Mouse (Mus musculus): ENCODE results near the gene Cdc42bpb. TPM values are rescaled to one million over a fixed set of nuclear protein-coding genes. Genes with fewer than 3 reads are reported as not detected.

The Cdc42bpb gene
- total and polyA plus RNA-seq, 3 experiments = 16.7 to 29.7 (median 25.4) TPM

GRCm38 (mm10) chr12:111276371-111276770, 101.1 kb downstream of the Cdc42bpb start:
- peaks cover 0 to 3% of the 10 kb centered on the region in 2 experiments; a peak in 1 of 4 replicates for H3K4me1 ChIP-seq (ENCODE audit: control insufficient read depth in 1 of 2, insufficient read depth in 2 of 2)
- no peak overlapping the region for H3K4me3 ChIP-seq (replicated peaks in 1 of 3; ENCODE audit: low read depth in 2 of 3, low read length in 2 of 3, poor library complexity in 1 of 3)
- peaks cover 33 to 40% of the 10 kb centered on the region in 2 experiments for H3K36me3 ChIP-seq (replicated peaks in 1 of 2; ENCODE audit: control insufficient read depth in 1 of 2, insufficient read depth in 1 of 2, low read length in 1 of 2)
- H3K27me3 ChIP-seq (replicated peaks) = no peaks in the 10 kb centered on the region
- dilution Hi-C loops (cut with MboI; ENCODE audit: extremely low pct_ligation_motif_present, extremely low pct_unique_long_range_greater_than_20kb, low sequenced_read_pairs) (no loop called here), in situ Hi-C loops (cut with MboI; ENCODE audit: low pct_ligation_motif_present, low pct_unique_long_range_greater_than_20kb, low sequenced_read_pairs) (loop anchor here (10.0 kb wide), 1 partner anchor 138 kb away; the partner anchor contains the start of gene Exoc3l4)
- no peak overlapping the region for H3K4me2 ChIP-seq (ENCODE audit: insufficient read depth, low read depth, poor library complexity, severe bottlenecking)
- no peak for DNase-seq (ENCODE audit: extremely low read depth)
- H3K9ac ChIP-seq (ENCODE audit: insufficient read depth, low read depth) = no peak overlapping the region
- H3K9me3 ChIP-seq (replicated peaks; ENCODE audit: low read length) = peaks cover 13% of the 10 kb centered on the region
- no peak overlapping the region for H3K27ac ChIP-seq (ENCODE audit: insufficient read depth, low read depth)
- TF ChIP-seq UBTF (IDR thresholded peaks at IDR 0.05; ENCODE audit: low read depth, low read length) = no peak
- no peak for TF ChIP-seq PAX5 (IDR thresholded peaks at IDR 0.05; ENCODE audit: low read length)
- TF ChIP-seq CHD2 (IDR thresholded peaks at IDR 0.05; ENCODE audit: low read length) = no peak
- TF ChIP-seq USF1 (IDR thresholded peaks at IDR 0.05; ENCODE audit: low read depth, low read length) = no peak
- no peak for TF ChIP-seq MXI1 (IDR thresholded peaks at IDR 0.05; ENCODE audit: low read depth, low read length)
- TF ChIP-seq ZMIZ1 (IDR thresholded peaks at IDR 0.05; ENCODE audit: low read depth, low read length) = no peak
- TF ChIP-seq MAX (IDR thresholded peaks at IDR 0.05; ENCODE audit: low read length) = no peak
- TF ChIP-seq NELFE (IDR thresholded peaks at IDR 0.05; ENCODE audit: low read depth, low read length) = no peak
- TF ChIP-seq USF2 (conservative IDR thresholded peaks at IDR 0.05; ENCODE audit: low read depth, low read length) = no peak
- no peak for TF ChIP-seq GABPA (IDR thresholded peaks at IDR 0.05; ENCODE audit: insufficient replicate concordance, low read depth, low read length)
- TF ChIP-seq ETS1 (conservative IDR thresholded peaks at IDR 0.05; ENCODE audit: low read depth, low read length) = no peak
- no peak for TF ChIP-seq CTCF (conservative IDR thresholded peaks at IDR 0.05 in 1 of 2, IDR thresholded peaks at IDR 0.05 in 1 of 2; ENCODE audit: low read depth in 2 of 2, low read length in 2 of 2)
- TF ChIP-seq BHLHE40 (IDR thresholded peaks at IDR 0.05; ENCODE audit: low read depth, low read length) = no peak
- no peak for TF ChIP-seq ELF1 (IDR thresholded peaks at IDR 0.05; ENCODE audit: low read depth, low read length)
- no peaks in the 10 kb centered on the region for H3K79me2 ChIP-seq (replicated peaks; ENCODE audit: control insufficient read depth, extremely low read depth, insufficient read depth, poor library complexity, severe bottlenecking)

GRCm38 (mm10) chr12:111275150-111275841, 102.2 kb downstream of the Cdc42bpb start:
- no peak overlapping the region for H3K4me3 ChIP-seq (replicated peaks in 1 of 3; ENCODE audit: low read depth in 2 of 3, low read length in 2 of 3, poor library complexity in 1 of 3)
- H3K27ac ChIP-seq (ENCODE audit: insufficient read depth, low read depth) = no peak overlapping the region
- H3K9ac ChIP-seq (ENCODE audit: insufficient read depth, low read depth) = no peak overlapping the region
- H3K27me3 ChIP-seq (replicated peaks) = no peaks in the 10 kb centered on the region
- no peak for DNase-seq (ENCODE audit: extremely low read depth)
- in situ Hi-C loops (cut with MboI; ENCODE audit: low pct_ligation_motif_present, low pct_unique_long_range_greater_than_20kb, low sequenced_read_pairs) (loop anchor here (10.0 kb wide), 1 partner anchor 140 kb away; the partner anchor contains the start of gene Exoc3l4), dilution Hi-C loops (cut with MboI; ENCODE audit: extremely low pct_ligation_motif_present, extremely low pct_unique_long_range_greater_than_20kb, low sequenced_read_pairs) (no loop called here)
- H3K9me3 ChIP-seq (replicated peaks; ENCODE audit: low read length) = peaks cover 13% of the 10 kb centered on the region
- no peak overlapping the region for H3K4me2 ChIP-seq (ENCODE audit: insufficient read depth, low read depth, poor library complexity, severe bottlenecking)
- H3K4me1 ChIP-seq (ENCODE audit: control insufficient read depth in 1 of 2, insufficient read depth in 2 of 2) = peaks cover 0 to 3% of the 10 kb centered on the region in 2 experiments; a peak in 1 of 4 replicates
- H3K36me3 ChIP-seq (replicated peaks in 1 of 2; ENCODE audit: control insufficient read depth in 1 of 2, insufficient read depth in 1 of 2, low read length in 1 of 2) = peaks cover 33 to 46% of the 10 kb centered on the region in 2 experiments
- H3K79me2 ChIP-seq (replicated peaks; ENCODE audit: control insufficient read depth, extremely low read depth, insufficient read depth, poor library complexity, severe bottlenecking) = no peaks in the 10 kb centered on the region
- no peak for TF ChIP-seq TCF12 (IDR thresholded peaks at IDR 0.05; ENCODE audit: low read depth, low read length)
- TF ChIP-seq NRF1 (IDR thresholded peaks at IDR 0.05; ENCODE audit: low read depth, low read length) = no peak
- no peak for TF ChIP-seq RAD21 (IDR thresholded peaks at IDR 0.05; ENCODE audit: low read depth, low read length)
- no peak for TF ChIP-seq E2F4 (IDR thresholded peaks at IDR 0.05; ENCODE audit: insufficient replicate concordance, low read depth, low read length)
- TF ChIP-seq ELF1 (IDR thresholded peaks at IDR 0.05; ENCODE audit: low read depth, low read length) = no peak
- TF ChIP-seq JUN (IDR thresholded peaks at IDR 0.05; ENCODE audit: insufficient read depth, low read depth, low read length) = no peak
- TF ChIP-seq USF1 (IDR thresholded peaks at IDR 0.05; ENCODE audit: low read depth, low read length) = no peak
- no peak for TF ChIP-seq BHLHE40 (IDR thresholded peaks at IDR 0.05; ENCODE audit: low read depth, low read length)
- no peak for TF ChIP-seq ZKSCAN1 (IDR thresholded peaks at IDR 0.05; ENCODE audit: borderline replicate concordance, low read depth, low read length)
- no peak for TF ChIP-seq UBTF (IDR thresholded peaks at IDR 0.05; ENCODE audit: low read depth, low read length)
- no peak for TF ChIP-seq USF2 (conservative IDR thresholded peaks at IDR 0.05; ENCODE audit: low read depth, low read length)
- TF ChIP-seq ETS1 (conservative IDR thresholded peaks at IDR 0.05; ENCODE audit: low read depth, low read length) = no peak
- no peak for TF ChIP-seq KAT2A (IDR thresholded peaks at IDR 0.05; ENCODE audit: insufficient replicate concordance, low read length)
- TF ChIP-seq RCOR1 (conservative IDR thresholded peaks at IDR 0.05; ENCODE audit: low read depth, low read length) = no peak
- TF ChIP-seq MAX (IDR thresholded peaks at IDR 0.05; ENCODE audit: low read length) = no peak
- TF ChIP-seq MAFK (IDR thresholded peaks at IDR 0.05; ENCODE audit: insufficient replicate concordance, low read length) = no peak
- TF ChIP-seq IRF4 (IDR thresholded peaks at IDR 0.05; ENCODE audit: low read depth, low read length) = no peak
- no peak for TF ChIP-seq TBP (conservative IDR thresholded peaks at IDR 0.05; ENCODE audit: low read depth, low read length)
